ENCODE assay signal across 23 mouse cellular contexts in the genomic region with DNA sequence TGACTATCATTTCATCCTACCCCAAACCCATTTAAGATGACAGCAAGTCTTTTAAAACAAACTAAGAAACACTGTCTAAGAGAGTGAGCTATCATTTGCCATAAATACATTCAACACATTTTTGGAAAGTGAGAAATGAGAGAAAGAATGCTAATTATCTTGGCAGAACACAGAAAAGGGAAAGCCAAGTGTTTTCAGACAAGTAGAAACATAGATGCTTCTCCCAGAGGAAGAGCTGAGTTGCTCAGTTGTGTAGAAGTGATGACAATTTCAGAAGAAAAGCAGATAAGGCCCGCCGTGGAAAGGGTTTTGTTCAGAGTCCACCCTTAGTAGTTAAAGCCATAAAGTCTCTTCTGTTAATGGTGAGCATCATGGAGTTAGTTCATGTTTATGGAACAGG.
DNase-seq lines count a peak whose midpoint lies in the region; ATAC-seq and TF ChIP-seq lines count a peak whose summit lies in the region.
"Had no signal": no experiment of that assay in that cellular context is flagged by ENCODE, and none has a peak within 500 bp of the region (broad histone marks: within the 10 kb centered on the region; RNA-seq: fewer than 3 reads in every experiment).

No protein-coding gene starts in this region.

- H3K36me3 ChIP-seq in heart, adult 2 months (ENCODE audit: control insufficient read depth, insufficient read depth, low read length): no peaks in the 10 kb centered on the region
- H3K36me3 ChIP-seq in lung, embryonic 15.5 days: no peaks in the 10 kb centered on the region
- H3K36me3 ChIP-seq in embryonic facial prominence, embryonic 10.5 days (replicated peaks): no peaks in the 10 kb centered on the region
- H3K36me3 ChIP-seq: heart, embryonic 13.5 days had no signal

- intact Hi-C loops in heart, adult 2 months (cut with DNase I): no loop called here

- H3K4me3 ChIP-seq in heart, adult 2 months: no peak overlapping the region
- H3K4me3 ChIP-seq in lung, embryonic 15.5 days: no peak overlapping the region
- no peak overlapping the region for H3K4me3 ChIP-seq in lung, adult 2 months (replicated peaks; ENCODE audit: extremely low read depth, low read depth, low read length)
- H3K4me3 ChIP-seq in embryonic facial prominence, embryonic 10.5 days: no peak overlapping the region
- H3K4me3 ChIP-seq: heart, embryonic 13.5 days had no signal

- H3K27me3 ChIP-seq in heart, adult 2 months (ENCODE audit: control insufficient read depth, insufficient read depth, low read length): no peaks in the 10 kb centered on the region
- H3K27me3 ChIP-seq in lung, embryonic 15.5 days: no peaks in the 10 kb centered on the region
- H3K27me3 ChIP-seq in embryonic facial prominence, embryonic 10.5 days (replicated peaks; ENCODE audit: low read depth, poor library complexity, severe bottlenecking): no peaks in the 10 kb centered on the region
- H3K27me3 ChIP-seq: heart, embryonic 13.5 days had no signal

- H3K4me2 ChIP-seq in lung, embryonic 15.5 days: no peak overlapping the region
- H3K4me2 ChIP-seq: heart, embryonic 13.5 days had no signal

- 24% methylated on average over 2 of the region's 2 CpGs for WGBS in heart, adult 2 months
- WGBS in lung, embryonic 15.5 days: 43% methylated on average over 2 of the region's 2 CpGs
- WGBS in lung, adult 2 months: 67% methylated on average over 2 of the region's 2 CpGs
- WGBS in embryonic facial prominence, embryonic 10.5 days: 92% methylated on average over 2 of the region's 2 CpGs

- no peaks in the 10 kb centered on the region for H3K9me3 ChIP-seq in lung, embryonic 15.5 days
- H3K9me3 ChIP-seq in embryonic facial prominence, embryonic 10.5 days: no peaks in the 10 kb centered on the region
- H3K9me3 ChIP-seq: heart, embryonic 13.5 days had no signal

- no peak overlapping the region for H3K27ac ChIP-seq in heart, adult 2 months
- peak overlapping the region; percentile 44; the same call in 1 of the 2 replicates for H3K27ac ChIP-seq in lung, embryonic 15.5 days
- H3K27ac ChIP-seq in embryonic facial prominence, embryonic 10.5 days (replicated peaks): no peak overlapping the region
- H3K27ac ChIP-seq: heart, embryonic 13.5 days; liver, embryonic 14.5 days; macrophage had no signal

- TF ChIP-seq POLR2A in heart, adult 2 months (IDR thresholded peaks at IDR 0.05; ENCODE audit: insufficient read depth, low read depth, low read length): no peak
- no peak for TF ChIP-seq POLR2A in lung, adult 2 months (IDR thresholded peaks at IDR 0.05; ENCODE audit: borderline replicate concordance, extremely low read depth, low read depth, low read length)

- no peaks in the 10 kb centered on the region for H3K4me1 ChIP-seq in heart, adult 2 months (ENCODE audit: control insufficient read depth, insufficient read depth, low read length)
- peaks cover 8% of the 10 kb centered on the region; the same call in 1 of the 2 replicates for H3K4me1 ChIP-seq in lung, embryonic 15.5 days
- no peaks in the 10 kb centered on the region for H3K4me1 ChIP-seq in lung, adult 2 months (ENCODE audit: control insufficient read depth, insufficient read depth, low read length)
- no peaks in the 10 kb centered on the region for H3K4me1 ChIP-seq in embryonic facial prominence, embryonic 10.5 days
- H3K4me1 ChIP-seq: heart, embryonic 13.5 days had no signal

- no peak overlapping the region for H3K9ac ChIP-seq in heart, adult 2 months (ENCODE audit: low read depth, low read length)
- H3K9ac ChIP-seq in lung, embryonic 15.5 days: no peak overlapping the region
- H3K9ac ChIP-seq: heart, embryonic 13.5 days; liver, embryonic 14.5 days had no signal

- no peak for ATAC-seq in lung, embryonic 15.5 days (ENCODE audit: borderline replicate concordance, extremely low read depth, low FRiP score, low TSS enrichment)
- ATAC-seq: CD4-positive, CD25-positive, alpha-beta regulatory T cell, adult 4 months; forebrain, embryonic 16.5 days; hindbrain, embryonic 16.5 days had no signal

- peak; percentile 84 for DNase-seq in heart, adult 11 months
- DNase-seq in heart, adult 2 months: no peak
- no peak for DNase-seq in lung, adult 2 months
- DNase-seq in brain, adult 2 months (ENCODE audit: low read depth, low spot score): peak; percentile 56
- peak; percentile 68 for DNase-seq in telencephalon, adult 2 months (ENCODE audit: low read depth, low spot score)
- DNase-seq in embryonic facial prominence, embryonic 10.5 days (ENCODE audit: low spot score): no peak
- DNase-seq: adrenal gland, postnatal 25 days; cerebellum, adult 8-10 months; cerebellum, postnatal 25 days; gastrocnemius, postnatal 14 days; kidney, adult 2 months; kidney, postnatal 4 days; left cerebral cortex, postnatal 4 days; liver; midbrain, embryonic 14.5 days; thymus, postnatal 4 days had no signal

- TF ChIP-seq EP300 in heart, adult 2 months (IDR thresholded peaks at IDR 0.05; ENCODE audit: insufficient read depth, low read depth, low read length): no peak

- TF ChIP-seq CTCF in heart, adult 2 months (IDR thresholded peaks at IDR 0.05): no peak
- no peak for TF ChIP-seq CTCF in lung, adult 2 months (IDR thresholded peaks at IDR 0.05; ENCODE audit: insufficient read depth, low read length)

- H3K79me2 ChIP-seq in heart, adult 2 months (replicated peaks; ENCODE audit: control insufficient read depth, insufficient read depth, low read length): no peaks in the 10 kb centered on the region

Comparison
In these comparisons a context has a peak if more than half of its experiments do, and no peak if none do; other contexts are left out.
1. DNase-seq: peak in heart, adult 11 months (single experiment), brain, adult 2 months (single experiment) and telencephalon, adult 2 months (single experiment); none in heart, adult 2 months (0 of 2), lung, adult 2 months (single experiment) and embryonic facial prominence, embryonic 10.5 days (single experiment).